Mouse (Mus musculus) hindbrain, embryonic 12.5 days (tissue): Measurements from ENCODE around the gene Dnase1l1. TPM values are rescaled to one million over a fixed set of nuclear protein-coding genes. Genes with fewer than 3 reads are reported as not detected.

Experiments used
- ATAC-seq: fragments of 200-750 bp; cut with Nextera tagmentation; 2 replicates; pipeline ENCODE4 v1.8.0; 2017; ENCODE audit warnings: moderate TSS enrichment; ENCODE audit not compliant: low FRiP score
- H3K27ac ChIP-seq: fragments of 300-500 bp; sonication (generic); 2 replicates; pipeline ENCODE4 v1.5.1; 2016; ENCODE audit warnings: mild to moderate bottlenecking
- H3K27me3 ChIP-seq: fragments of 300-500 bp; sonication (generic); 2 replicates; pipeline ENCODE4 v1.6.1; 2016; ENCODE audit warnings: mild to moderate bottlenecking
- H3K36me3 ChIP-seq: fragments of 300-500 bp; sonication (generic); 2 replicates; pipeline ENCODE4 v1.6.1; 2016; ENCODE audit warnings: mild to moderate bottlenecking
- H3K4me1 ChIP-seq: fragments of 300-500 bp; sonication (generic); 2 replicates; pipeline ENCODE4 v1.6.1; 2016
- H3K4me2 ChIP-seq: fragments of 300-500 bp; sonication (generic); replicated peaks from 2 replicates; pipeline ENCODE4 v1.6.1; 2016; ENCODE audit warnings: mild to moderate bottlenecking
- H3K4me3 ChIP-seq: fragments of 300-500 bp; sonication (generic); 2 replicates; pipeline ENCODE4 v1.5.1; 2016; ENCODE audit warnings: mild to moderate bottlenecking
- H3K9ac ChIP-seq: fragments of 300-500 bp; sonication (generic); 2 replicates; pipeline ENCODE4 v1.6.1; 2016; ENCODE audit warnings: mild to moderate bottlenecking, moderate library complexity
- H3K9me3 ChIP-seq: fragments of 300-500 bp; sonication (generic); replicated peaks from 2 replicates; pipeline ENCODE4 v1.6.1; 2016; ENCODE audit warnings: mild to moderate bottlenecking
- WGBS: fragments of 180-500 bp; shearing (Covaris S2); methylation state at CpG from one replicate; pipeline ENCODE4 v1.1.7; 2016; 5-methylcytosine and 5-hydroxymethylcytosine counted together
- microRNA-seq: library from miRNA; unstranded; fragments of <30 nt; microRNA quantifications from one replicate; pipeline ENCODE4, GENCODE M21; 2017
- polyA plus RNA-seq: library from polyadenylated mRNA; unstranded; fragments of >200 nt; fragmentation: Nextera tagmentation; extraction: Ambion mirVana; gene quantifications from 2 replicates; pipeline ENCODE4 v1.2.1, GENCODE M21; 2016

The Dnase1l1 gene
- polyA plus RNA-seq, 1 experiment from 2014 or later, result 6.3 TPM

DNA sequence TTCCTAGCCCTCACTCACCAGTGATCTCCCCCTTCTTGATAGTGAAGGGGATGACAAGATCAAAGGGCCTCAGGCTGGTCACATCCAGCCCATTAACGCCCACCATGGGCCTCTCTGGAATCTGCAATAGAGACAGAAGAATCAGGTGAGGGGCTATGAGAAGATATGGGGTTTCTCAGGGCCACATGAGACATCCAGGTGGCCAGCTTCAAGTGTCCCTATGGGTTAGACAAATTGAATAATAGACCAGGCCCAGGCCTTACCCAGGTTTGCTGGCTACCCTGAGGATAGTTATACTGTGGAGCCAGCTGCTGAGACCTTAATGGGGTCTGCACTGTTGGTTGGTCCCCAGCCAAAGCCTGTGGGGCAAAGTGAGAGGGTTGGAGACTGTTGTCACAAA lies 52.1 kb downstream of the Dnase1l1 start:
- 50% methylated on average over 1 of the region's 1 CpGs for WGBS
- no peak overlapping the region for H3K9ac ChIP-seq
- H3K27ac ChIP-seq, result no peak overlapping the region
- H3K9me3 ChIP-seq, result no peaks in the 10 kb centered on the region
- H3K4me2 ChIP-seq, result no peak overlapping the region
- no peaks in the 10 kb centered on the region for H3K4me1 ChIP-seq
- H3K4me3 ChIP-seq, result no peak overlapping the region
- ATAC-seq, result no peak
- H3K36me3 ChIP-seq, result peaks cover 95% of the 10 kb centered on the region
- H3K27me3 ChIP-seq, result no peaks in the 10 kb centered on the region

Small RNA genes within 50 kb of the gene (microRNA-seq; reads per million reads assigned to microRNA genes)
- gene Mir7091, result not detected
- not detected for gene Mir7092

Other genes starting within 250 kb of the Dnase1l1 start
- not detected in 2 replicates for gene Opn1mw, start 154.9 kb downstream of the Dnase1l1 start, polyA plus RNA-seq
- 14.9 and 16.7 TPM in 2 replicates for gene Mecp2, start 147.0 kb downstream of the Dnase1l1 start, polyA plus RNA-seq
- gene Tex28, start 114.5 kb downstream of the Dnase1l1 start, polyA plus RNA-seq, result not detected in 2 replicates
- 0.10 and 0.18 TPM in 2 replicates for gene Tktl1, start 105.1 kb downstream of the Dnase1l1 start, polyA plus RNA-seq
- 253 and 262 TPM in 2 replicates for gene Flna, start 32.5 kb downstream of the Dnase1l1 start, polyA plus RNA-seq
- gene Emd, start 27.6 kb downstream of the Dnase1l1 start, polyA plus RNA-seq, result 17.0 and 18.2 TPM in 2 replicates
- gene Rpl10, start 11.5 kb downstream of the Dnase1l1 start, polyA plus RNA-seq, result 520 and 550 TPM in 2 replicates
- 80.2 and 85.6 TPM in 2 replicates for gene Taz, start 425 bp downstream of the Dnase1l1 start, polyA plus RNA-seq
- 140 and 143 TPM in 2 replicates for gene Atp6ap1, start 14.8 kb upstream of the Dnase1l1 start, polyA plus RNA-seq
- gene Gdi1, start 22.7 kb upstream of the Dnase1l1 start, polyA plus RNA-seq, result 697 and 732 TPM in 2 replicates
- gene Fam50a, start 30.7 kb upstream of the Dnase1l1 start, polyA plus RNA-seq, result 62.3 and 65.8 TPM in 2 replicates
- gene Plxna3, start 46.7 kb upstream of the Dnase1l1 start, polyA plus RNA-seq, result 48.6 and 51.8 TPM in 2 replicates
- 90.1 and 94.4 TPM in 2 replicates for gene Lage3, start 71.3 kb upstream of the Dnase1l1 start, polyA plus RNA-seq
- 56.7 and 63.1 TPM in 2 replicates for gene Ubl4a, start 90.9 kb upstream of the Dnase1l1 start, polyA plus RNA-seq
- 10.1 and 10.5 TPM in 2 replicates for gene Slc10a3, start 91.0 kb upstream of the Dnase1l1 start, polyA plus RNA-seq
- 32.1 and 33.7 TPM in 2 replicates for gene Fam3a, start 110.9 kb upstream of the Dnase1l1 start, polyA plus RNA-seq
- 24.2 and 27.7 TPM in 2 replicates for gene Ikbkg, start 111.0 kb upstream of the Dnase1l1 start, polyA plus RNA-seq
- gene G6pdx, start 146.9 kb upstream of the Dnase1l1 start, polyA plus RNA-seq, result 48.8 and 52.9 TPM in 2 replicates
- not detected in 2 replicates for gene Gm6880, start 199.1 kb upstream of the Dnase1l1 start, polyA plus RNA-seq